In genomic region chr2:75470688-75471054, GRCm38 (mm10) we compare ENCODE assay signal across 10 mouse cellular contexts.
DNase-seq lines count a peak whose midpoint lies in the region; ATAC-seq lines count a peak whose summit lies in the region.
"Had no signal": no experiment of that assay in that cellular context is flagged by ENCODE, and none has a peak within 500 bp of the region (broad histone marks: within the 10 kb centered on the region; RNA-seq: fewer than 3 reads in every experiment).

No protein-coding gene starts in this region.

- intact Hi-C loops in left cerebral cortex, postnatal 36 days (cut with DNase I), result no loop called here

- no peak overlapping the region for H3K9ac ChIP-seq in lung, embryonic 15.5 days
- H3K9ac ChIP-seq in hindbrain, embryonic 16.5 days (ENCODE audit: low read depth, low read length), result peak overlapping the region; percentile 1
- H3K9ac ChIP-seq in neural tube, embryonic 13.5 days, result peak overlapping the region; percentile 41

- ATAC-seq in lung, embryonic 15.5 days (ENCODE audit: borderline replicate concordance, extremely low read depth, low FRiP score, low TSS enrichment), result no peak
- peak; percentile 62 for ATAC-seq in hindbrain, embryonic 16.5 days
- peak; percentile 20; the same call in 1 of the 2 replicates for ATAC-seq in neural tube, embryonic 13.5 days (ENCODE audit: low read depth)

- H3K4me1 ChIP-seq in lung, embryonic 15.5 days, result peaks cover 19% of the 10 kb centered on the region
- H3K4me1 ChIP-seq in hindbrain, embryonic 16.5 days (ENCODE audit: control insufficient read depth, insufficient read depth, low read depth, low read length), result peaks cover 10% of the 10 kb centered on the region
- peaks cover 12% of the 10 kb centered on the region for H3K4me1 ChIP-seq in neural tube, embryonic 13.5 days (replicated peaks)

- 31% methylated on average over 9 of the region's 9 CpGs for WGBS in lung, embryonic 15.5 days
- WGBS in hindbrain, embryonic 16.5 days, result 36% methylated on average over 9 of the region's 9 CpGs
- WGBS in neural tube, embryonic 13.5 days, result 42% methylated on average over 9 of the region's 9 CpGs

- no peaks in the 10 kb centered on the region for H3K27me3 ChIP-seq in lung, embryonic 15.5 days
- H3K27me3 ChIP-seq in hindbrain, embryonic 16.5 days (replicated peaks; ENCODE audit: control insufficient read depth, insufficient read depth, low read length), result no peaks in the 10 kb centered on the region
- no peaks in the 10 kb centered on the region for H3K27me3 ChIP-seq in neural tube, embryonic 13.5 days

- H3K4me3 ChIP-seq in lung, embryonic 15.5 days, result no peak overlapping the region
- H3K4me3 ChIP-seq in hindbrain, embryonic 16.5 days (ENCODE audit: low read length), result no peak overlapping the region
- H3K4me3 ChIP-seq in neural tube, embryonic 13.5 days, result no peak overlapping the region
- H3K4me3 ChIP-seq: myocyte had no signal

- no peaks in the 10 kb centered on the region for H3K9me3 ChIP-seq in lung, embryonic 15.5 days
- no peaks in the 10 kb centered on the region for H3K9me3 ChIP-seq in hindbrain, embryonic 16.5 days (ENCODE audit: control insufficient read depth, low read length)
- H3K9me3 ChIP-seq in neural tube, embryonic 13.5 days, result no peaks in the 10 kb centered on the region

- DNase-seq in embryo, embryonic 10.5 days (ENCODE audit: low spot score), result peak; percentile 40
- no peak for DNase-seq in embryo, embryonic 11 days
- no peak for DNase-seq in lung, postnatal 36 days
- DNase-seq in left cerebral cortex, postnatal 36 days (ENCODE audit: low spot score in 2 of 2), result no peak
- no peak for DNase-seq in layer of hippocampus, postnatal 10 days (ENCODE audit: low spot score in 2 of 2)
- DNase-seq: cerebellum, adult 9-10 months had no signal

- H3K4me2 ChIP-seq in lung, embryonic 15.5 days, result peak overlapping the region; percentile 24; the same call in 1 of the 2 replicates
- H3K4me2 ChIP-seq in hindbrain, embryonic 16.5 days (ENCODE audit: low read length), result peak overlapping the region; percentile 44
- peak overlapping the region; percentile 37 for H3K4me2 ChIP-seq in neural tube, embryonic 13.5 days

- H3K36me3 ChIP-seq in lung, embryonic 15.5 days, result no peaks in the 10 kb centered on the region
- H3K36me3 ChIP-seq in hindbrain, embryonic 16.5 days (ENCODE audit: control insufficient read depth, insufficient read depth, low read length), result no peaks in the 10 kb centered on the region
- H3K36me3 ChIP-seq in neural tube, embryonic 13.5 days, result no peaks in the 10 kb centered on the region

- H3K27ac ChIP-seq in lung, embryonic 15.5 days, result peak overlapping the region; percentile 53
- peak overlapping the region; percentile 42; the same call in 1 of the 2 replicates for H3K27ac ChIP-seq in hindbrain, embryonic 16.5 days (ENCODE audit: low read depth, low read length)
- H3K27ac ChIP-seq in neural tube, embryonic 13.5 days (replicated peaks), result peak overlapping the region; percentile 91
